Mouse (Mus musculus): ENCODE results near the gene Hist2h2bb. TPM values are rescaled to one million over a fixed set of nuclear protein-coding genes. Genes with fewer than 3 reads are reported as not detected.
"Not testable (repeated sequence)": the region's sequence is repeated elsewhere in the genome, so short reads cannot be mapped to it uniquely, and the experiment has no call there.

Hist2h2bb gene
- total and polyA plus RNA-seq, 2 experiments from 2014 or later: 1.4 to 397 TPM

GRCm38 (mm10) chr3:96277428-96277799, 7.9 kb downstream of the Hist2h2bb start:
- no peak; the same call in 1 of the 2 replicates for ATAC-seq
- Histone ChIP-seq H3K36me3 (ENCODE audit: insufficient read depth, low read length) (no peaks in the 10 kb centered on the region), H3K4me2 (ENCODE audit: low read depth, low read length) (peak overlapping the region; percentile 80), H3K27me3 (ENCODE audit: insufficient read depth, low read length) (no peaks in the 10 kb centered on the region), H3K27ac (peak overlapping the region; percentile 83; the same call in 1 of the 2 replicates), H3K4me3 (ENCODE audit: low read length) (peak overlapping the region; percentile 42), H3K9me3 (ENCODE audit: low read length) (no peaks in the 10 kb centered on the region), H3K9ac (replicated peaks; ENCODE audit: low read length) (peak overlapping the region; percentile 51), H3K4me1 (ENCODE audit: insufficient read depth, low read length) (peaks cover 4% of the 10 kb centered on the region; the same call in 1 of the 2 replicates)
- 16% methylated on average over 8 of the region's 8 CpGs for WGBS
- peak; percentile 50 for DNase-seq (ENCODE audit: low spot score)
- no peak for TF ChIP-seq CTCF (IDR thresholded peaks at IDR 0.05; ENCODE audit: low read depth)

GRCm38 (mm10) chr3:96277800-96278624, 8.5 kb downstream of the Hist2h2bb start:
- peak; percentile 86 for TF ChIP-seq CTCF (IDR thresholded peaks at IDR 0.05; ENCODE audit: low read depth)

GRCm38 (mm10) chr3:96280660-96281059, 11.1 kb downstream of the Hist2h2bb start:
- Histone ChIP-seq H3K9me3 (ENCODE audit: low read length) (no peaks in the 10 kb centered on the region), H3K4me1 (ENCODE audit: insufficient read depth, low read length) (peaks cover 4% of the 10 kb centered on the region; the same call in 1 of the 2 replicates), H3K27ac (no peak overlapping the region), H3K9ac (replicated peaks; ENCODE audit: low read length) (no peak overlapping the region), H3K36me3 (ENCODE audit: insufficient read depth, low read length) (no peaks in the 10 kb centered on the region), H3K4me3 (ENCODE audit: low read length) (no peak overlapping the region), H3K27me3 (ENCODE audit: insufficient read depth, low read length) (0 out of 2 replicates have a peak, but pooled peaks cover 2% of the 10 kb centered on the region), H3K4me2 (ENCODE audit: low read depth, low read length) (no peak overlapping the region)
- no peak for DNase-seq (ENCODE audit: low spot score)
- ATAC-seq: no peak
- no peak for TF ChIP-seq CTCF (IDR thresholded peaks at IDR 0.05; ENCODE audit: low read depth)
- 53% methylated on average over 6 of the region's 6 CpGs for WGBS

More at GRCm38 (mm10) chr3:96277800-96278624, 8.5 kb downstream of the Hist2h2bb start:
- H3K9me3 ChIP-seq (ENCODE audit: low read length): no peaks in the 10 kb centered on the region
- peak overlapping the region; percentile 83 for H3K27ac ChIP-seq
- peak overlapping the region; percentile 51 for H3K9ac ChIP-seq (replicated peaks; ENCODE audit: low read length)
- ATAC-seq (peak; percentile 98), DNase-seq (ENCODE audit: low spot score) (peak; percentile 97)
- H3K36me3 ChIP-seq (ENCODE audit: insufficient read depth, low read length): no peaks in the 10 kb centered on the region
- under 1% methylated on average over 49 of the region's 49 CpGs for WGBS
- peaks cover 4% of the 10 kb centered on the region; the same call in 1 of the 2 replicates for H3K4me1 ChIP-seq (ENCODE audit: insufficient read depth, low read length)
- no peaks in the 10 kb centered on the region for H3K27me3 ChIP-seq (ENCODE audit: insufficient read depth, low read length)
- H3K4me2 ChIP-seq (ENCODE audit: low read depth, low read length): peak overlapping the region; percentile 80
- peak overlapping the region; percentile 42 for H3K4me3 ChIP-seq (ENCODE audit: low read length)

- peak; percentile 66 for TF ChIP-seq CTCF (IDR thresholded peaks at IDR 0.05; ENCODE audit: low read depth)
- no peaks in the 10 kb centered on the region for H3K9me3 ChIP-seq (ENCODE audit: low read length)
- 19% methylated on average over 4 of the region's 4 CpGs for WGBS
- no peak overlapping the region for H3K4me3 ChIP-seq (ENCODE audit: low read length)
- no peaks in the 10 kb centered on the region for H3K4me1 ChIP-seq (ENCODE audit: insufficient read depth, low read length)
- H3K27ac ChIP-seq: no peak overlapping the region
- no peak overlapping the region for H3K4me2 ChIP-seq (ENCODE audit: low read depth, low read length)
- 0 out of 2 replicates have a peak, but pooled peaks cover 5% of the 10 kb centered on the region for H3K27me3 ChIP-seq (ENCODE audit: insufficient read depth, low read length)
- no peak overlapping the region for H3K9ac ChIP-seq (replicated peaks; ENCODE audit: low read length)
- DNase-seq (ENCODE audit: low spot score): peak; percentile 73
- ATAC-seq: no peak
- no peaks in the 10 kb centered on the region for H3K36me3 ChIP-seq (ENCODE audit: insufficient read depth, low read length)
These were observed 14.9 kb downstream of the Hist2h2bb start for GRCm38 (mm10) chr3:96284457-96284856.

GRCm38 (mm10) chr3:96287334-96287733, 17.8 kb downstream of the Hist2h2bb start:
- H3K27me3 ChIP-seq (ENCODE audit: insufficient read depth, low read length); H3K9me3 ChIP-seq (ENCODE audit: low read length); H3K9ac ChIP-seq (replicated peaks; ENCODE audit: low read length); H3K27ac ChIP-seq; ATAC-seq; H3K4me1 ChIP-seq (ENCODE audit: insufficient read depth, low read length); H3K4me2 ChIP-seq (ENCODE audit: low read depth, low read length); DNase-seq (ENCODE audit: low spot score); H3K36me3 ChIP-seq (ENCODE audit: insufficient read depth, low read length); H3K4me3 ChIP-seq (ENCODE audit: low read length): not testable (repeated sequence)
- peak; percentile 82 for TF ChIP-seq CTCF (IDR thresholded peaks at IDR 0.05; ENCODE audit: low read depth)
- WGBS: 94% methylated on average over 11 of the region's 11 CpGs

GRCm38 (mm10) chr3:96289201-96289600, 19.6 kb downstream of the Hist2h2bb start:
- Histone ChIP-seq H3K36me3 (ENCODE audit: insufficient read depth, low read length) (no peaks in the 10 kb centered on the region), H3K4me3 (ENCODE audit: low read length) (no peak overlapping the region), H3K4me1 (ENCODE audit: insufficient read depth, low read length) (no peaks in the 10 kb centered on the region), H3K9ac (replicated peaks; ENCODE audit: low read length) (no peak overlapping the region), H3K27ac (no peak overlapping the region), H3K9me3 (ENCODE audit: low read length) (no peaks in the 10 kb centered on the region), H3K27me3 (ENCODE audit: insufficient read depth, low read length) (0 out of 2 replicates have a peak, but pooled peaks cover 3% of the 10 kb centered on the region), H3K4me2 (ENCODE audit: low read depth, low read length) (no peak overlapping the region)
- DNase-seq (ENCODE audit: low spot score) (no peak), ATAC-seq (no peak)
- TF ChIP-seq CTCF (IDR thresholded peaks at IDR 0.05; ENCODE audit: low read depth): no peak
- WGBS: 67% methylated on average over 3 of the region's 3 CpGs

- H3K27ac ChIP-seq; H3K4me2 ChIP-seq (ENCODE audit: low read depth, low read length); H3K9me3 ChIP-seq (ENCODE audit: low read length); ATAC-seq; H3K4me1 ChIP-seq (ENCODE audit: insufficient read depth, low read length); DNase-seq (ENCODE audit: low spot score); H3K9ac ChIP-seq (replicated peaks; ENCODE audit: low read length); H3K4me3 ChIP-seq (ENCODE audit: low read length); H3K27me3 ChIP-seq (ENCODE audit: insufficient read depth, low read length); H3K36me3 ChIP-seq (ENCODE audit: insufficient read depth, low read length): not testable (repeated sequence)
- WGBS: 94% methylated on average over 3 of the region's 3 CpGs
These were observed 21.2 kb downstream of the Hist2h2bb start for GRCm38 (mm10) chr3:96290727-96291126.
